Mouse (Mus musculus): Measurements from ENCODE around the gene Olfr382. TPM values are rescaled to one million over a fixed set of nuclear protein-coding genes. Genes with fewer than 3 reads are reported as not detected.
"Not testable (repeated sequence)": the region's sequence is repeated elsewhere in the genome, so short reads cannot be mapped to it uniquely, and the experiment has no call there.

Gene Olfr382
- polyA plus RNA-seq (2015; fragmentation: Nextera tagmentation; extraction: Ambion mirVana), result not detected in 2 replicates

GRCm38 (mm10) chr11:73517097-73517496 lies at the start of gene Olfr382:
Olfr382 (minus strand) TSS chr11:73517197.
- Histone ChIP-seq H3K4me3 (replicated peaks) (no peak within 1 kb of the TSS), H3K36me3 (no peaks in the 10 kb centered on the region), H3K27ac (replicated peaks) (no peak within 1 kb of the TSS), H3K4me1 (no peaks in the 10 kb centered on the region), H3K4me2 (replicated peaks) (no peak within 1 kb of the TSS), H3K27me3 (no peaks in the 10 kb centered on the region), H3K9ac (no peak within 1 kb of the TSS), H3K9me3 (replicated peaks) (no peaks in the 10 kb centered on the region)
- no peak for ATAC-seq (ENCODE audit: insufficient number of reproducible peaks, low FRiP score, low TSS enrichment, low read depth)

GRCm38 (mm10) chr11:73528971-73529370 lies 12.0 kb upstream of the Olfr382 start:
- ATAC-seq (ENCODE audit: insufficient number of reproducible peaks, low FRiP score, low TSS enrichment, low read depth); H3K4me3 ChIP-seq (replicated peaks); H3K27ac ChIP-seq (replicated peaks); H3K4me2 ChIP-seq (replicated peaks); H3K9ac ChIP-seq; H3K9me3 ChIP-seq (replicated peaks); H3K36me3 ChIP-seq; H3K27me3 ChIP-seq; H3K4me1 ChIP-seq: not testable (repeated sequence)
- 79% methylated on average over 1 of the region's 1 CpGs for WGBS

- Histone ChIP-seq H3K4me1 (no peaks in the 10 kb centered on the region), H3K27ac (replicated peaks) (no peak within 1 kb of the TSS), H3K9ac (no peak within 1 kb of the TSS), H3K4me2 (replicated peaks) (no peak within 1 kb of the TSS), H3K27me3 (no peaks in the 10 kb centered on the region), H3K36me3 (no peaks in the 10 kb centered on the region), H3K9me3 (replicated peaks) (no peaks in the 10 kb centered on the region), H3K4me3 (replicated peaks) (no peak within 1 kb of the TSS)
- ATAC-seq (ENCODE audit: insufficient number of reproducible peaks, low FRiP score, low TSS enrichment, low read depth), result no peak
These were observed 25.5 kb downstream of the Olfr382 start, which contains the start of gene Olfr381 for GRCm38 (mm10) chr11:73491503-73491902. Olfr381 (minus strand) TSS chr11:73491603.

Other genes starting within 250 kb of the Olfr382 start
- 0.84 and 0.87 TPM in 2 replicates for gene Trpv3, start 249.8 kb downstream of the Olfr382 start, polyA plus RNA-seq (2015; fragmentation: Nextera tagmentation; extraction: Ambion mirVana)
- 2.0 and 2.4 TPM in 2 replicates for gene Aspa, start 187.6 kb downstream of the Olfr382 start, polyA plus RNA-seq (2015; fragmentation: Nextera tagmentation; extraction: Ambion mirVana)
- not detected in 2 replicates for gene Gm49340, start 187.5 kb downstream of the Olfr382 start, polyA plus RNA-seq (2015; fragmentation: Nextera tagmentation; extraction: Ambion mirVana)
- gene Spata22, start 187.5 kb downstream of the Olfr382 start, polyA plus RNA-seq (2015; fragmentation: Nextera tagmentation; extraction: Ambion mirVana), result not detected in 2 replicates
- not detected in 2 replicates for gene Olfr20, start 166.4 kb downstream of the Olfr382 start, polyA plus RNA-seq (2015; fragmentation: Nextera tagmentation; extraction: Ambion mirVana)
- 0.13 and 0.17 TPM in 2 replicates for gene Olfr376, start 146.0 kb downstream of the Olfr382 start, polyA plus RNA-seq (2015; fragmentation: Nextera tagmentation; extraction: Ambion mirVana)
- 0.08 TPM in 1 of 2 replicates, not detected in the other for gene Olfr1, start 117.6 kb downstream of the Olfr382 start, polyA plus RNA-seq (2015; fragmentation: Nextera tagmentation; extraction: Ambion mirVana)
- gene Olfr378, start 88.7 kb downstream of the Olfr382 start, polyA plus RNA-seq (2015; fragmentation: Nextera tagmentation; extraction: Ambion mirVana), result not detected in 2 replicates
- 0.17 TPM in 1 of 2 replicates, not detected in the other for gene Olfr380, start 59.7 kb downstream of the Olfr382 start, polyA plus RNA-seq (2015; fragmentation: Nextera tagmentation; extraction: Ambion mirVana)
- gene Olfr381, start 25.6 kb downstream of the Olfr382 start, polyA plus RNA-seq (2015; fragmentation: Nextera tagmentation; extraction: Ambion mirVana), result not detected in 2 replicates
- gene Olfr385, start 75.8 kb upstream of the Olfr382 start, polyA plus RNA-seq (2015; fragmentation: Nextera tagmentation; extraction: Ambion mirVana), result 0.24 TPM in 1 of 2 replicates, not detected in the other
- not detected in 2 replicates for gene Olfr384, start 81.4 kb upstream of the Olfr382 start, polyA plus RNA-seq (2015; fragmentation: Nextera tagmentation; extraction: Ambion mirVana)
- not detected in 2 replicates for gene Zfp735, start 171.6 kb upstream of the Olfr382 start, polyA plus RNA-seq (2015; fragmentation: Nextera tagmentation; extraction: Ambion mirVana)